Mouse (Mus musculus): ENCODE measurements around the gene Ccdc7b.
"Not testable (repeated sequence)": the region's sequence is repeated elsewhere in the genome, so short reads cannot be mapped to it uniquely, and the experiment has no call there.

Ccdc7b gene

GRCm38 (mm10) chr8:129066834-129067233 is at the start of gene Ccdc7b:
Ccdc7b (plus strand) TSS chr8:129067134.
- DNase-seq: not testable (repeated sequence)

- not testable (repeated sequence) for DNase-seq
Observed at GRCm38 (mm10) chr8:129065417-129065816, 1.5 kb upstream of the Ccdc7b start, which contains the start of gene Ccdc7a. Ccdc7a (minus strand) TSS chr8:129065517.

DNA sequence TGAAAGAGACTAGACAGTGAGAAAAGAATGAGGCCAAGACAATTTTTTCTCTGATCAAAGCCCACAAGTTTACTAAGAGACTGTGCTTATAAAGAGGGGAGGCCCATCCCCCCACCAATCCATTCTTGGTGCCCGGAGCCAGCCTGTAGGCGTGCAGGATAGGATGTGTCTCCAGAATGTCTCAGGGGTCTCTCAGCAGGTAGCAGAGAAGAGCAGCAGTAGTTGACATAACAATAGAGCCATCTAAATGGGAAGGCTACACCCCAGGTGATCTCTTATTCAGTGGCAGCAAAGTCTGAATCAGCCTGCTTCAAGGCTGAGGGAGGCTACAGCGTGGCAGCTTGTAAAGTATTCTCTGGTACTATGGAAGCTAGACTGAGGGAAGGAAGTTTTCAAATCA is 48.8 kb downstream of the Ccdc7b start:
- not testable (repeated sequence) for DNase-seq

- DNase-seq: no peak
Observed at GRCm38 (mm10) chr8:129131561-129131960, 64.6 kb downstream of the Ccdc7b start, which contains the start of gene Gm10999. Gm10999 (minus strand) TSS chr8:129131661.

DNA sequence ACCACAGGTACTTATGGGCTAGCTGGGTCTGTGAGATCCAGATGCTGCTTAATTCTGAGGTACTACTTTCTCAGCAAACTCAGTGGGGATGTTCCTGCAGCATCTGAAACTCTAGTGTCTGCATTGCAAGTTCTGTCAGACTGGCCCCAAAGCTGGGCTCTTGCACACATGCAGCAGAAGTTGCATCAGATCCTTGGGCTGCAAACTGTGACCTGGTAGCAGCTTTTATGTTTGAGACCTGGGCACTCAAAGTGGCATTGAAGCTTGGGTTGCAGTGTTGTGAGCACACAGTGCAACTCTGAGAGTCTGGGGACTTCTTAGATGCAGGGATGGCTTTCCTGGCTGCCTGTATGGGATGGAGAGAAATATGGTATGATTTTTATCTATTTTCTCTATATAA is 66.5 kb downstream of the Ccdc7b start:
- DNase-seq: no peak

All from retina, postnatal 1 day (tissue).